Mouse (Mus musculus) liver, embryonic 14.5 days (tissue): ENCODE measurements at regions not wholly inside any gene's neighbourhood (a gene's known extent, or its start where the extent isn't known, plus 50 kb on each side); places are given as distances from the start of the nearest gene placed in this dataset.

Source experiments
- ATAC-seq: fragments of 200-750 bp; cut with Nextera tagmentation; 2 replicates; pipeline ENCODE4 v1.8.0; 2017; ENCODE audit warnings: moderate number of reproducible peaks, mild to moderate bottlenecking, moderate library complexity; ENCODE audit not compliant: insufficient read depth
- DNase-seq, 3 experiments: peaks; one replicate each; pipeline ENCODE4 v3.0.0-alpha.2; 2012 to 2013; ENCODE audit warnings: low read depth in 3 of 3, low spot score in 3 of 3
- H3K27ac ChIP-seq: fragments of 300-500 bp; sonication (generic); 2 replicates; pipeline ENCODE4 v1.5.1; 2014; ENCODE audit warnings: moderate library complexity, mild to moderate bottlenecking, control low read depth, inconsistent platforms
- H3K27me3 ChIP-seq: fragments of 300-500 bp; sonication (generic); 2 replicates; pipeline ENCODE4 v1.6.1; 2014; ENCODE audit warnings: mild to moderate bottlenecking, low read length, moderate library complexity; ENCODE audit not compliant: control insufficient read depth, insufficient read depth
- H3K36me3 ChIP-seq: fragments of 300-500 bp; sonication (generic); replicated peaks from 2 replicates; pipeline ENCODE4 v1.6.1; 2014; ENCODE audit warnings: low read depth; ENCODE audit not compliant: control insufficient read depth, insufficient read depth
- H3K4me1 ChIP-seq, 2 experiments: fragments of 200-500 bp in 1 of 2; fragments of 300-500 bp in 1 of 2; sonication (generic) in 1 of 2; replicated peaks; 2 replicates each; pipeline ENCODE4 v1.6.1; 2012 to 2014; ENCODE audit warnings: antibody characterized with exemption in 1 of 2, inconsistent platforms in 1 of 2, low read length in 1 of 2; ENCODE audit not compliant: control insufficient read depth in 2 of 2, insufficient read depth in 2 of 2
- H3K4me2 ChIP-seq: fragments of 300-500 bp; sonication (generic); 2 replicates; pipeline ENCODE4 v1.6.1; 2014; ENCODE audit warnings: low read depth, mild to moderate bottlenecking, control low read depth, moderate library complexity
- H3K4me3 ChIP-seq, 2 experiments: fragments of 200-500 bp in 1 of 2; fragments of 300-500 bp in 1 of 2; sonication (generic) in 1 of 2; 2 replicates each; pipeline ENCODE4 v1.5.1; 2012 to 2014; ENCODE audit warnings: low read depth in 2 of 2, low read length in 2 of 2, mild to moderate bottlenecking in 2 of 2, control low read depth in 1 of 2, inconsistent platforms in 1 of 2, moderate library complexity in 1 of 2; ENCODE audit not compliant: insufficient read depth in 1 of 2
- H3K9ac ChIP-seq: fragments of 300-500 bp; sonication (generic); replicated peaks from 2 replicates; pipeline ENCODE4 v1.6.1; 2014; ENCODE audit warnings: mild to moderate bottlenecking, control low read depth, moderate library complexity
- H3K9me3 ChIP-seq: fragments of 300-500 bp; sonication (generic); 2 replicates; pipeline ENCODE4 v1.6.1; 2016; ENCODE audit warnings: low read length, mixed read lengths; ENCODE audit not compliant: control insufficient read depth
- CTCF ChIP-seq: IDR thresholded peaks from 2 replicates; pipeline ENCODE4 v1.5.1; 2016; ENCODE audit warnings: antibody characterized with exemption, low read depth, control low read depth
- EP300 ChIP-seq: IDR thresholded peaks from 2 replicates; pipeline ENCODE4 v1.6.1; 2016; ENCODE audit warnings: antibody characterized with exemption, low read depth
- WGBS: fragments of 180-500 bp; shearing (Covaris S2); extraction: QIAGEN DNeasy Blood & Tissue Kit; methylation state at CpG from one replicate; pipeline ENCODE4 v1.1.7; 2014; ENCODE audit not compliant: insufficient replicate concordance; 5-methylcytosine and 5-hydroxymethylcytosine counted together

DNA sequence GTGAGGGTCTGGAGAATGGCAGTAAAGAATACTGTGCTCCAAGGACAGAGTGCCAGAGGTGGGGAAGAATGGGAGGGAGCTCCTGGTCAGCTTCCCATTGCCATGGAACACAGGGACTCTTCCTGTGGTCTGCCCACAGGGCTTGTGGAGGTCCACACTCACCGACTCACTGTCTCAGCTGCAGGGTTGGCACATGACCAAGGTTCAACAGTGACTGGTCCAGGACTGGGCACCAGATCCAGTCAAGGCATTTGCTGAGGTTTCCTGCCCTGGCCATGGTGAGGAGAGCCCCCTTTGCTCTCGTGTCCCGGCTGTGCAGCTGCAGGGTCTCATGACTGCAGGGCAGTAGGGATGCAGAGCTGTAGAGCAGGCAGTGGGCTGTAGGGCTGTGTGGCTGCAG lies 88.7 kb upstream of the Smim23 start:
- 59% methylated on average over 3 of the region's 3 CpGs for WGBS
- H3K9me3 ChIP-seq: no peaks in the 10 kb centered on the region
- no peak for DNase-seq

GRCm38 (mm10) chr11:32911791-32912190 lies 87.4 kb upstream of the Smim23 start:
- 37% methylated on average over 4 of the region's 4 CpGs for WGBS
- no peak overlapping the region for H3K9ac ChIP-seq
- H3K4me3 ChIP-seq: no peak overlapping the region
- no peaks in the 10 kb centered on the region for H3K9me3 ChIP-seq
- H3K4me1 ChIP-seq: no peaks in the 10 kb centered on the region
- DNase-seq: no peak
- no peak for ATAC-seq
- no peak overlapping the region for H3K4me2 ChIP-seq
- no peaks in the 10 kb centered on the region for H3K27me3 ChIP-seq
- no peak for TF ChIP-seq CTCF
- no peak for TF ChIP-seq EP300
- no peaks in the 10 kb centered on the region for H3K36me3 ChIP-seq
- no peak overlapping the region for H3K27ac ChIP-seq

More for the DNA sequence above, 88.7 kb upstream of the Smim23 start:
- Histone ChIP-seq H3K4me1 (no peaks in the 10 kb centered on the region), H3K4me2 (no peak overlapping the region), H3K27ac (no peak overlapping the region), H3K4me3 (no peak overlapping the region), H3K27me3 (no peaks in the 10 kb centered on the region), H3K36me3 (no peaks in the 10 kb centered on the region), H3K9ac (no peak overlapping the region)
- TF ChIP-seq EP300: no peak
- TF ChIP-seq CTCF: no peak
- ATAC-seq: no peak

- Histone ChIP-seq H3K4me2 (no peak overlapping the region), H3K4me1 (no peaks in the 10 kb centered on the region), H3K36me3 (no peaks in the 10 kb centered on the region), H3K4me3 (no peak overlapping the region), H3K9me3 (no peaks in the 10 kb centered on the region), H3K27me3 (no peaks in the 10 kb centered on the region), H3K9ac (no peak overlapping the region), H3K27ac (no peak overlapping the region)
- 67% methylated on average over 14 of the region's 14 CpGs for WGBS
- ATAC-seq: no peak
- no peak for TF ChIP-seq CTCF
- no peak for TF ChIP-seq EP300
- no peak for DNase-seq
These were observed 84.5 kb upstream of the Smim23 start for GRCm38 (mm10) chr11:32908723-32909411.

DNA sequence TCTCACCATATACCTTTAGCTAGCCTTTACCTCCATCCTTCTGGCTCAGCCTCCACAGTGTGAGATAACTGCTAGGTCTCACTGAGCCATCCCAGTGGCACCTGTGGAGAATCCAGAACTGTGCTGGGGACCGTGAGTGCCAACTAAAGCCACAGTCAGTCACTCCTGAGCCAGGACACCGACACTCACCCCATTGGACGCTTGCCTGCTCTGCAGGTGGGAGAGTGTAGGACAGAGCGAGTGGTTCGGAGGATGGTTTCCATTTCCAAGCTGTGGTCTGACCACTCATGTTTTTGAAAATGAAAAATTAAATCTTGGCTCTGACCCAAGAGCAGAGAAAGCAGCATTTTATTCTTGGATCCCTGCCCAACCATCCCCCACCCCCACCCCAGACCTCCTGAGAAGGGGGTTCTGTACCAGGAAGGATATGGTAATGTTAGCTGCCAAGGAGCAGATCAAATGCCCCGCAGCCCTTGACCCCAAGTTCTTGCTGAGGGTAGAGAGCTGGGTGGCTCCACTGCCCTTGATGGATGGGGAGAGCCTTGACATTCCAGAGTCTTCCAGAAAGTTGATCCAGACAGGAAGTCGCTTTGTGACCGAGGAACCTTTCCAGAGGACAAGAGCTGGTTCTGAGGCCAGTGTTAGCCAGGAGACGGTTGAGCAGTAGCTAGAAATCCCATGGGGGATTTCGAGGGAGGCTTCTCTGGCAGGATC lies 83.3 kb upstream of the Smim23 start:
- Histone ChIP-seq H3K4me3 (no peak overlapping the region), H3K9ac (no peak overlapping the region), H3K4me1 (no peaks in the 10 kb centered on the region), H3K36me3 (no peaks in the 10 kb centered on the region), H3K4me2 (no peak overlapping the region), H3K9me3 (no peaks in the 10 kb centered on the region), H3K27me3 (no peaks in the 10 kb centered on the region), H3K27ac (no peak overlapping the region)
- ATAC-seq (no peak), DNase-seq (no peak)
- TF ChIP-seq CTCF (no peak), EP300 (no peak)
- WGBS: 39% methylated on average over 10 of the region's 10 CpGs

DNA sequence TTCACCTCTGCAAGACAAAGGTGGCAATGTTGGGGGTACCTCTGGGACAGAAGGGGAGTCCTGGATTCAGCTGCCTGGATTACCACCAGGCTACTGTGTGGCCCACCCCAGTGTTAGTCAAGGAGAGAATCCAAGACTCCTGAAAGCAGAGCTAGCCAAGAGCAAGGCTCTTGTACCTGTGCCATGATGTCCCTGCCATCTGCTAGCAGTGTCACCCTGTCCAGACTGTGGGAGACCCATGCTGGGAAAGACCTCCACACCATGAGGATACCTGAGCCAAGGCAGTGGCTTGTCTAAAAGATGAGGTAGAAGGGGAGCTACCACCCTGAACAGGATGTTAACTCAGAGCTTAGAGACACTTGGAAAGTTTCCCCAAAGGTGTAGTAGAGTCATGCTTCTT lies 79.6 kb upstream of the Smim23 start:
- ATAC-seq: no peak
- Histone ChIP-seq H3K9ac (no peak overlapping the region), H3K36me3 (no peaks in the 10 kb centered on the region), H3K4me2 (no peak overlapping the region), H3K4me1 (no peaks in the 10 kb centered on the region), H3K27ac (no peak overlapping the region), H3K27me3 (no peaks in the 10 kb centered on the region), H3K4me3 (no peak overlapping the region), H3K9me3 (no peaks in the 10 kb centered on the region)
- no peak for TF ChIP-seq CTCF
- TF ChIP-seq EP300: no peak
- DNase-seq: no peak
